Mouse (Mus musculus) stomach, postnatal 0 days (tissue): Measurements from ENCODE around the gene Ptgdr2.

ENCODE experiments used
- CTCF ChIP-seq: IDR thresholded peaks from 2 replicates; pipeline ENCODE4 v1.5.1; 2016; ENCODE audit warnings: antibody characterized with exemption, low read depth, mild to moderate bottlenecking, moderate library complexity
- EP300 ChIP-seq: optimal IDR thresholded peaks from 2 replicates; pipeline ENCODE3; 2016; ENCODE audit warnings: antibody characterized with exemption

DNA sequence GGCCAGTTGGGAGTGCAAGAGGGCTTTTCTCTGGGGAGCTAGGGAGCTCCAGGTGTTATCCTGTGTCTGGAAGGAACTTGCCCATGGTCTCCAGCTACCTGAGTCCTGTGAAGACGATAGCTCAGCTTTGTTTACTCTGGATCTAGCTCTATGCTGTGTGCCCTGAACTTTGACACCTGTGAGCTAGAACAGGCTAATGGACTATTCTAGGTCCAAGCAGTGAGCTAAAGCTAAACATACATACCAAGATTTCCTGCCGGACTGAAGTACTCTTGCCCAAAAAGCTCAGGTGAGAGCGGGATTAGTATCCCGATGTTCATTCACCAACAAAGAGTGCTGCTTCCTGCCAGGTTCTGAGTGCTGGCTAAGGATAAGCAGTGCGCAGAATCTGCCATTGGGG is 32.4 kb upstream of the Ptgdr2 start:
- TF ChIP-seq CTCF (no peak), EP300 (no peak)
